ENCODE assay signal across 22 mouse cellular contexts in genomic region chr15:13296967-13297366, GRCm38 (mm10).
DNase-seq lines count a peak whose midpoint lies in the region; ATAC-seq and TF ChIP-seq lines count a peak whose summit lies in the region.
"Had no signal": no experiment of that assay in that cellular context is flagged by ENCODE, and none has a peak within 500 bp of the region (broad histone marks: within the 10 kb centered on the region; RNA-seq: fewer than 3 reads in every experiment).

No protein-coding gene starts in this region.

- DNase-seq in forebrain, embryonic 10.5 days (ENCODE audit: extremely low spot score, low spot score) = no peak
- DNase-seq in hindbrain, embryonic 10.5 days (ENCODE audit: low spot score) = no peak
- DNase-seq in midbrain, postnatal 0 days (ENCODE audit: low spot score) = peak; percentile 55
- DNase-seq in kidney, adult 8-10 months = no peak
- DNase-seq: adrenal gland, adult 2 months; cerebellum, adult 11-12 months; gastrocnemius, postnatal 14 days; heart, adult 18-20 months; kidney, postnatal 36 days; layer of hippocampus, postnatal 36 days; lung, adult 18-20 months; lung, postnatal 14 days; thymus, postnatal 25 days had no signal

- H3K36me3 ChIP-seq in forebrain, embryonic 16.5 days (ENCODE audit: control insufficient read depth, insufficient read depth) = no peaks in the 10 kb centered on the region
- no peaks in the 10 kb centered on the region for H3K36me3 ChIP-seq in forebrain, embryonic 10.5 days (replicated peaks)
- no peaks in the 10 kb centered on the region for H3K36me3 ChIP-seq in hindbrain, embryonic 15.5 days
- no peaks in the 10 kb centered on the region for H3K36me3 ChIP-seq in hindbrain, embryonic 10.5 days
- no peaks in the 10 kb centered on the region for H3K36me3 ChIP-seq in midbrain, postnatal 0 days (ENCODE audit: insufficient read depth, low read length)
- no peaks in the 10 kb centered on the region for H3K36me3 ChIP-seq in midbrain, embryonic 15.5 days (replicated peaks)
- H3K36me3 ChIP-seq: limb, embryonic 13.5 days; liver, embryonic 12.5 days; midbrain, embryonic 12.5 days; stomach, embryonic 15.5 days had no signal

- H3K9ac ChIP-seq in forebrain, embryonic 16.5 days (replicated peaks; ENCODE audit: low read depth, low read length) = no peak overlapping the region
- no peak overlapping the region for H3K9ac ChIP-seq in hindbrain, embryonic 15.5 days
- no peak overlapping the region for H3K9ac ChIP-seq in midbrain, postnatal 0 days (replicated peaks; ENCODE audit: low read length, poor library complexity, severe bottlenecking)
- no peak overlapping the region for H3K9ac ChIP-seq in midbrain, embryonic 15.5 days
- H3K9ac ChIP-seq: hindbrain, embryonic 14.5 days; limb, embryonic 13.5 days; liver, embryonic 12.5 days; midbrain, embryonic 12.5 days; stomach, embryonic 15.5 days had no signal

- no peaks in the 10 kb centered on the region for H3K9me3 ChIP-seq in forebrain, embryonic 16.5 days (ENCODE audit: control insufficient read depth, low read length)
- H3K9me3 ChIP-seq in forebrain, embryonic 10.5 days = no peaks in the 10 kb centered on the region
- H3K9me3 ChIP-seq in hindbrain, embryonic 15.5 days = no peaks in the 10 kb centered on the region
- H3K9me3 ChIP-seq in hindbrain, embryonic 10.5 days = no peaks in the 10 kb centered on the region
- no peaks in the 10 kb centered on the region for H3K9me3 ChIP-seq in midbrain, postnatal 0 days (ENCODE audit: low read length)
- H3K9me3 ChIP-seq in midbrain, embryonic 15.5 days = no peaks in the 10 kb centered on the region
- H3K9me3 ChIP-seq: limb, embryonic 13.5 days; liver, embryonic 12.5 days; midbrain, embryonic 12.5 days; stomach, embryonic 15.5 days had no signal

- ATAC-seq in forebrain, embryonic 16.5 days = peak; percentile 68
- ATAC-seq in hindbrain, embryonic 15.5 days (ENCODE audit: low FRiP score, low read depth) = 0 out of 2 replicates have a peak, but pooled peaks have one; percentile 38
- ATAC-seq in midbrain, postnatal 0 days (ENCODE audit: low FRiP score) = no peak
- no peak for ATAC-seq in midbrain, embryonic 15.5 days (replicated peaks)
- ATAC-seq: intestine, embryonic 16.5 days; liver, embryonic 12.5 days had no signal

- no peaks in the 10 kb centered on the region for H3K27me3 ChIP-seq in forebrain, embryonic 16.5 days (replicated peaks; ENCODE audit: control insufficient read depth, insufficient read depth, low read length)
- no peaks in the 10 kb centered on the region for H3K27me3 ChIP-seq in forebrain, embryonic 10.5 days (ENCODE audit: poor library complexity, severe bottlenecking)
- no peaks in the 10 kb centered on the region for H3K27me3 ChIP-seq in hindbrain, embryonic 15.5 days
- H3K27me3 ChIP-seq in hindbrain, embryonic 10.5 days (ENCODE audit: insufficient read depth, poor library complexity, severe bottlenecking) = no peaks in the 10 kb centered on the region
- H3K27me3 ChIP-seq in midbrain, postnatal 0 days (ENCODE audit: insufficient read depth, low read length) = no peaks in the 10 kb centered on the region
- H3K27me3 ChIP-seq in midbrain, embryonic 15.5 days (replicated peaks) = no peaks in the 10 kb centered on the region
- H3K27me3 ChIP-seq: limb, embryonic 13.5 days; liver, embryonic 12.5 days; midbrain, embryonic 12.5 days; stomach, embryonic 15.5 days had no signal

- H3K4me2 ChIP-seq in forebrain, embryonic 16.5 days (ENCODE audit: low read length) = no peak overlapping the region
- no peak overlapping the region for H3K4me2 ChIP-seq in hindbrain, embryonic 15.5 days
- no peak overlapping the region for H3K4me2 ChIP-seq in midbrain, postnatal 0 days (ENCODE audit: low read depth, low read length, poor library complexity, severe bottlenecking)
- no peak overlapping the region for H3K4me2 ChIP-seq in midbrain, embryonic 15.5 days
- H3K4me2 ChIP-seq: hindbrain, embryonic 14.5 days; limb, embryonic 13.5 days; liver, embryonic 12.5 days; midbrain, embryonic 12.5 days; stomach, embryonic 15.5 days had no signal

- peaks cover 3% of the 10 kb centered on the region; the same call in 1 of the 2 replicates for H3K4me1 ChIP-seq in forebrain, embryonic 16.5 days (replicated peaks; ENCODE audit: control insufficient read depth, insufficient read depth, low read length)
- H3K4me1 ChIP-seq in forebrain, embryonic 10.5 days = peaks cover 10% of the 10 kb centered on the region
- no peaks in the 10 kb centered on the region for H3K4me1 ChIP-seq in hindbrain, embryonic 15.5 days (replicated peaks)
- no peaks in the 10 kb centered on the region for H3K4me1 ChIP-seq in hindbrain, embryonic 10.5 days (replicated peaks)
- no peaks in the 10 kb centered on the region for H3K4me1 ChIP-seq in midbrain, postnatal 0 days (ENCODE audit: insufficient read depth, low read length)
- no peaks in the 10 kb centered on the region for H3K4me1 ChIP-seq in midbrain, embryonic 15.5 days
- H3K4me1 ChIP-seq: limb, embryonic 13.5 days; liver, embryonic 12.5 days; midbrain, embryonic 12.5 days; stomach, embryonic 15.5 days had no signal

- 44% methylated on average over 6 of the region's 6 CpGs for WGBS in forebrain, embryonic 16.5 days
- WGBS in forebrain, embryonic 10.5 days = 75% methylated on average over 6 of the region's 6 CpGs
- 64% methylated on average over 6 of the region's 6 CpGs for WGBS in hindbrain, embryonic 15.5 days
- 78% methylated on average over 6 of the region's 6 CpGs for WGBS in hindbrain, embryonic 10.5 days
- WGBS in midbrain, postnatal 0 days = 33% methylated on average over 6 of the region's 6 CpGs
- 43% methylated on average over 6 of the region's 6 CpGs for WGBS in midbrain, embryonic 15.5 days

- no peak overlapping the region for H3K27ac ChIP-seq in forebrain, embryonic 16.5 days (ENCODE audit: low read length)
- no peak overlapping the region for H3K27ac ChIP-seq in forebrain, embryonic 10.5 days
- H3K27ac ChIP-seq in hindbrain, embryonic 15.5 days (replicated peaks) = no peak overlapping the region
- no peak overlapping the region for H3K27ac ChIP-seq in hindbrain, embryonic 10.5 days
- H3K27ac ChIP-seq in midbrain, postnatal 0 days (ENCODE audit: low read depth, low read length) = no peak overlapping the region
- H3K27ac ChIP-seq in midbrain, embryonic 15.5 days = no peak overlapping the region
- H3K27ac ChIP-seq: hindbrain, embryonic 14.5 days; limb, embryonic 13.5 days; liver, embryonic 12.5 days; midbrain, embryonic 12.5 days; stomach, embryonic 15.5 days had no signal

- TF ChIP-seq CTCF in midbrain, postnatal 0 days (IDR thresholded peaks at IDR 0.05) = no peak

- H3K4me3 ChIP-seq in forebrain, embryonic 16.5 days (replicated peaks; ENCODE audit: low read length) = no peak overlapping the region
- H3K4me3 ChIP-seq in forebrain, embryonic 10.5 days = no peak overlapping the region
- no peak overlapping the region for H3K4me3 ChIP-seq in hindbrain, embryonic 15.5 days
- H3K4me3 ChIP-seq in hindbrain, embryonic 10.5 days = no peak overlapping the region
- H3K4me3 ChIP-seq in midbrain, postnatal 0 days (ENCODE audit: low read depth, low read length) = no peak overlapping the region
- no peak overlapping the region for H3K4me3 ChIP-seq in midbrain, embryonic 15.5 days
- H3K4me3 ChIP-seq: limb, embryonic 13.5 days; liver, embryonic 12.5 days; midbrain, embryonic 12.5 days; stomach, embryonic 15.5 days had no signal

Comparison
In these comparisons a context has a peak if more than half of its experiments do, and no peak if none do; other contexts are left out.
1. ATAC-seq: peak in forebrain, embryonic 16.5 days (single experiment) and hindbrain, embryonic 15.5 days (single experiment); none in midbrain, postnatal 0 days (single experiment) and midbrain, embryonic 15.5 days (single experiment).